Mouse (Mus musculus): ENCODE measurements around the gene Abcg1.

DNA sequence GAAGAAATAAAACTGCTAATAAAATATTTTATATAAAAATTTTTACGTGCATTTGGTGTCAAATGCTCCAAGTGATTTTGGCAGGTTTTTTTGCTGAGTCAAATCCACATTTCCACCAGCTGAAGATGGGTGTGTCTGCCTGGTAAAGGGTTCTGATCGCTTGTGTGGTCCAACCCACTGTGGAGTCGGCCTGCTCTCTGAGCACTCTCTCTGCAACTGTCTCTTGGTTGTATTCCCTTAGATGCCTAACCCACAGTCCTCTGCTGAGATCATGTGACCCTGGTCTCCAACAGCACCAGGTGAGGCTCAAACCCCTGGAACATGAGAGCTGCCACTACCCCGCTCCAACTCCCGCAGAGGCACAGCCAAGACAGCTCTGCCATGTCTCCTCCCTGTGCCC, 60.5 kb downstream of the Abcg1 start:
- TF ChIP-seq MAX (IDR thresholded peaks at IDR 0.05; ENCODE audit: low read length): no peak
- no peak for TF ChIP-seq CTCF (conservative IDR thresholded peaks at IDR 0.05 in 1 of 2, IDR thresholded peaks at IDR 0.05 in 1 of 2; ENCODE audit: low read depth in 2 of 2, low read length in 2 of 2)
- no peak for TF ChIP-seq ZC3H11A (IDR thresholded peaks at IDR 0.05; ENCODE audit: low read depth, low read length)
- TF ChIP-seq POLR2AphosphoS2 (IDR thresholded peaks at IDR 0.05; ENCODE audit: low read depth, low read length): no peak
- no peak for TF ChIP-seq POLR2A (IDR thresholded peaks at IDR 0.05; ENCODE audit: low read depth, low read length)
- no peak for TF ChIP-seq TCF12 (IDR thresholded peaks at IDR 0.05; ENCODE audit: low read depth, low read length)
- TF ChIP-seq CHD2 (IDR thresholded peaks at IDR 0.05; ENCODE audit: low read length): no peak
- no peak for TF ChIP-seq ZNF384 (IDR thresholded peaks at IDR 0.05; ENCODE audit: low read depth, low read length)
- TF ChIP-seq KAT2A (IDR thresholded peaks at IDR 0.05; ENCODE audit: insufficient replicate concordance, low read length): no peak
- TF ChIP-seq JUND (conservative IDR thresholded peaks at IDR 0.05; ENCODE audit: low read depth, low read length): no peak

All from CH12.LX (cell line).